Mouse (Mus musculus): ENCODE results near the gene Ltf. TPM values are rescaled to one million over a fixed set of nuclear protein-coding genes. Genes with fewer than 3 reads are reported as not detected.

Gene Ltf
- polyA plus RNA-seq, 1 experiment from 2014 or later = 1.9 TPM

- no peaks in the 10 kb centered on the region for H3K27me3 ChIP-seq (replicated peaks)
- no peak overlapping the region for H3K9ac ChIP-seq
- H3K4me1 ChIP-seq = no peaks in the 10 kb centered on the region
- 62% methylated on average over 7 of the region's 7 CpGs for WGBS
- no peak overlapping the region for H3K4me2 ChIP-seq
- H3K9me3 ChIP-seq = peaks cover 9% of the 10 kb centered on the region; the same call in 1 of the 2 replicates
- no peak overlapping the region for H3K4me3 ChIP-seq
- no peak overlapping the region for H3K27ac ChIP-seq
- no peaks in the 10 kb centered on the region for H3K36me3 ChIP-seq (replicated peaks)
- ATAC-seq (replicated peaks) = no peak
Observed at GRCm38 (mm10) chr9:111072175-111072574, 53.1 kb downstream of the Ltf start.

- Histone ChIP-seq H3K4me2 (no peak overlapping the region), H3K9me3 (peaks cover 9% of the 10 kb centered on the region; the same call in 1 of the 2 replicates), H3K36me3 (replicated peaks) (no peaks in the 10 kb centered on the region), H3K27ac (no peak overlapping the region), H3K27me3 (replicated peaks) (no peaks in the 10 kb centered on the region), H3K4me1 (no peaks in the 10 kb centered on the region), H3K4me3 (no peak overlapping the region), H3K9ac (no peak overlapping the region)
- no peak for ATAC-seq (replicated peaks)
- WGBS = 66% methylated on average over 4 of the region's 4 CpGs
Observed at GRCm38 (mm10) chr9:111072971-111073370, 53.9 kb downstream of the Ltf start.

- WGBS = 63% methylated on average over 5 of the region's 5 CpGs
- Histone ChIP-seq H3K36me3 (replicated peaks) (no peaks in the 10 kb centered on the region), H3K9me3 (peaks cover 9% of the 10 kb centered on the region; the same call in 1 of the 2 replicates), H3K4me1 (no peaks in the 10 kb centered on the region), H3K27me3 (replicated peaks) (no peaks in the 10 kb centered on the region), H3K9ac (no peak overlapping the region), H3K27ac (no peak overlapping the region), H3K4me3 (no peak overlapping the region), H3K4me2 (no peak overlapping the region)
- no peak for ATAC-seq (replicated peaks)
Observed at GRCm38 (mm10) chr9:111077745-111078144, 58.7 kb downstream of the Ltf start.

- no peak overlapping the region for H3K4me2 ChIP-seq
- no peak overlapping the region for H3K4me3 ChIP-seq
- no peak overlapping the region for H3K27ac ChIP-seq
- H3K27me3 ChIP-seq (replicated peaks) = no peaks in the 10 kb centered on the region
- no peaks in the 10 kb centered on the region for H3K4me1 ChIP-seq
- H3K9ac ChIP-seq = no peak overlapping the region
- ATAC-seq (replicated peaks) = no peak
- no peaks in the 10 kb centered on the region for H3K9me3 ChIP-seq
- no peaks in the 10 kb centered on the region for H3K36me3 ChIP-seq (replicated peaks)
- WGBS = 91% methylated on average over 8 of the region's 8 CpGs
Observed at GRCm38 (mm10) chr9:111080801-111081200, 61.7 kb downstream of the Ltf start.

- no peaks in the 10 kb centered on the region for H3K27me3 ChIP-seq (replicated peaks)
- 86% methylated on average over 5 of the region's 5 CpGs for WGBS
- H3K9me3 ChIP-seq = no peaks in the 10 kb centered on the region
- H3K4me1 ChIP-seq = no peaks in the 10 kb centered on the region
- no peak overlapping the region for H3K27ac ChIP-seq
- H3K4me2 ChIP-seq = no peak overlapping the region
- no peaks in the 10 kb centered on the region for H3K36me3 ChIP-seq (replicated peaks)
- no peak overlapping the region for H3K9ac ChIP-seq
- no peak overlapping the region for H3K4me3 ChIP-seq
- ATAC-seq (replicated peaks) = no peak
Observed at GRCm38 (mm10) chr9:111081765-111082164, 62.7 kb downstream of the Ltf start.

- WGBS = 66% methylated on average over 4 of the region's 4 CpGs
- Histone ChIP-seq H3K4me1 (no peaks in the 10 kb centered on the region; the same call in 1 of the 2 replicates), H3K4me3 (no peak overlapping the region), H3K27me3 (replicated peaks) (no peaks in the 10 kb centered on the region), H3K36me3 (replicated peaks) (no peaks in the 10 kb centered on the region), H3K27ac (no peak overlapping the region), H3K4me2 (no peak overlapping the region), H3K9me3 (no peaks in the 10 kb centered on the region), H3K9ac (no peak overlapping the region)
- ATAC-seq (replicated peaks) = no peak
Observed at GRCm38 (mm10) chr9:111085329-111085728, 66.3 kb downstream of the Ltf start.

GRCm38 (mm10) chr9:111086137-111086536 is 67.1 kb downstream of the Ltf start:
- H3K4me3 ChIP-seq = no peak overlapping the region
- WGBS = 72% methylated on average over 6 of the region's 6 CpGs
- no peaks in the 10 kb centered on the region for H3K9me3 ChIP-seq
- H3K4me2 ChIP-seq = no peak overlapping the region
- no peak overlapping the region for H3K27ac ChIP-seq
- no peaks in the 10 kb centered on the region for H3K36me3 ChIP-seq (replicated peaks)
- no peaks in the 10 kb centered on the region for H3K27me3 ChIP-seq (replicated peaks)
- ATAC-seq (replicated peaks) = no peak
- H3K9ac ChIP-seq = no peak overlapping the region
- no peaks in the 10 kb centered on the region; the same call in 1 of the 2 replicates for H3K4me1 ChIP-seq

GRCm38 (mm10) chr9:111086995-111087606 is 68.0 kb downstream of the Ltf start:
- Histone ChIP-seq H3K4me3 (no peak overlapping the region), H3K4me1 (no peaks in the 10 kb centered on the region; the same call in 1 of the 2 replicates), H3K9me3 (no peaks in the 10 kb centered on the region), H3K9ac (no peak overlapping the region), H3K27me3 (replicated peaks) (no peaks in the 10 kb centered on the region), H3K27ac (no peak overlapping the region), H3K36me3 (replicated peaks) (no peaks in the 10 kb centered on the region), H3K4me2 (no peak overlapping the region)
- ATAC-seq (replicated peaks) = no peak
- 28% methylated on average over 3 of the region's 3 CpGs for WGBS

GRCm38 (mm10) chr9:111087960-111088359 is 68.9 kb downstream of the Ltf start:
- ATAC-seq (replicated peaks) = no peak
- Histone ChIP-seq H3K4me2 (no peak overlapping the region), H3K36me3 (replicated peaks) (no peaks in the 10 kb centered on the region), H3K4me1 (no peaks in the 10 kb centered on the region; the same call in 1 of the 2 replicates), H3K9me3 (no peaks in the 10 kb centered on the region), H3K27me3 (replicated peaks) (no peaks in the 10 kb centered on the region), H3K4me3 (no peak overlapping the region), H3K9ac (no peak overlapping the region), H3K27ac (no peak overlapping the region)
- WGBS = 12% methylated on average over 4 of the region's 5 CpGs

- Histone ChIP-seq H3K4me2 (no peak overlapping the region), H3K4me1 (no peaks in the 10 kb centered on the region; the same call in 1 of the 2 replicates), H3K27me3 (replicated peaks) (no peaks in the 10 kb centered on the region), H3K27ac (no peak overlapping the region), H3K9ac (no peak overlapping the region), H3K4me3 (no peak overlapping the region), H3K36me3 (replicated peaks) (no peaks in the 10 kb centered on the region), H3K9me3 (no peaks in the 10 kb centered on the region)
- 42% methylated on average over 7 of the region's 7 CpGs for WGBS
- ATAC-seq (replicated peaks) = no peak
Observed at GRCm38 (mm10) chr9:111088886-111089285, 69.8 kb downstream of the Ltf start.

Other genes with a start within 250 kb of the Ltf start
- gene Prss42, start 221.1 kb upstream of the Ltf start, polyA plus RNA-seq (2015; fragmentation: Nextera tagmentation; extraction: Ambion mirVana) = not detected in 2 replicates
- gene Prss44, start 205.3 kb upstream of the Ltf start, polyA plus RNA-seq (2015; fragmentation: Nextera tagmentation; extraction: Ambion mirVana) = not detected in 2 replicates
- not detected in 2 replicates for gene Prss43, start 192.6 kb upstream of the Ltf start, polyA plus RNA-seq (2015; fragmentation: Nextera tagmentation; extraction: Ambion mirVana)
- not detected in 2 replicates for gene Prss45, start 184.7 kb upstream of the Ltf start, polyA plus RNA-seq (2015; fragmentation: Nextera tagmentation; extraction: Ambion mirVana)
- gene Prss46, start 174.8 kb upstream of the Ltf start, polyA plus RNA-seq (2015; fragmentation: Nextera tagmentation; extraction: Ambion mirVana) = not detected in 2 replicates
- gene Prss50, start 161.3 kb upstream of the Ltf start, polyA plus RNA-seq (2015; fragmentation: Nextera tagmentation; extraction: Ambion mirVana) = 0.20 TPM in 1 of 2 replicates, not detected in the other
- 1.2 and 2.0 TPM in 2 replicates for gene Als2cl, start 139.4 kb upstream of the Ltf start, polyA plus RNA-seq (2015; fragmentation: Nextera tagmentation; extraction: Ambion mirVana)
- gene Tmie, start 139.2 kb upstream of the Ltf start, polyA plus RNA-seq (2015; fragmentation: Nextera tagmentation; extraction: Ambion mirVana) = 2.7 and 3.1 TPM in 2 replicates
- not detected in 2 replicates for gene Fam240a, start 102.4 kb upstream of the Ltf start, polyA plus RNA-seq (2015; fragmentation: Nextera tagmentation; extraction: Ambion mirVana)
- not detected in 2 replicates for gene Tdgf1, start 73.1 kb upstream of the Ltf start, polyA plus RNA-seq (2015; fragmentation: Nextera tagmentation; extraction: Ambion mirVana)
- gene Lrrc2, start 67.7 kb upstream of the Ltf start, polyA plus RNA-seq (2015; fragmentation: Nextera tagmentation; extraction: Ambion mirVana) = 0.42 and 1.0 TPM in 2 replicates
- not detected in 2 replicates for gene Rtp3, start 28.7 kb upstream of the Ltf start, polyA plus RNA-seq (2015; fragmentation: Nextera tagmentation; extraction: Ambion mirVana)
- 1.1 and 1.2 TPM in 2 replicates for gene Ccrl2, start 38.2 kb downstream of the Ltf start, polyA plus RNA-seq (2015; fragmentation: Nextera tagmentation; extraction: Ambion mirVana)
- 45.6 and 51.3 TPM in 2 replicates for gene Lrrfip2, start 98.3 kb downstream of the Ltf start, polyA plus RNA-seq (2015; fragmentation: Nextera tagmentation; extraction: Ambion mirVana)

Measured in midbrain, embryonic 15.5 days (tissue).